Mouse (Mus musculus) liver, postnatal 0 days (tissue): ENCODE data around the gene Hoxb2. TPM values are rescaled to one million over a fixed set of nuclear protein-coding genes. Genes with fewer than 3 reads are reported as not detected.

Source experiments
- ATAC-seq: fragments of 200-750 bp; cut with Nextera tagmentation; 2 replicates; pipeline ENCODE4 v1.8.0; 2017; ENCODE audit warnings: mild to moderate bottlenecking, moderate library complexity
- DNase-seq: peaks from one replicate; pipeline ENCODE4 v3.0.0-alpha.2; 2016
- H3K27ac ChIP-seq: fragments of 300-500 bp; sonication (generic); 2 replicates; pipeline ENCODE4 v1.5.1; 2014; ENCODE audit warnings: antibody characterized with exemption, moderate library complexity, mild to moderate bottlenecking, low read depth
- H3K27me3 ChIP-seq: fragments of 300-500 bp; sonication (generic); 2 replicates; pipeline ENCODE4 v1.6.1; 2014; ENCODE audit warnings: low read length, control low read depth, mixed read lengths; ENCODE audit not compliant: insufficient read depth
- H3K36me3 ChIP-seq: fragments of 300-500 bp; sonication (generic); replicated peaks from 2 replicates; pipeline ENCODE4 v1.6.1; 2014; ENCODE audit warnings: mild to moderate bottlenecking, control low read depth, low read length, moderate library complexity, mixed read lengths; ENCODE audit not compliant: insufficient read depth
- H3K4me1 ChIP-seq: fragments of 300-500 bp; sonication (generic); 2 replicates; pipeline ENCODE4 v1.6.1; 2014; ENCODE audit warnings: antibody characterized with exemption, mild to moderate bottlenecking, control low read depth; ENCODE audit not compliant: insufficient read depth
- H3K4me2 ChIP-seq: fragments of 300-500 bp; sonication (generic); 2 replicates; pipeline ENCODE4 v1.6.1; 2014; ENCODE audit warnings: low read depth, mild to moderate bottlenecking, low read length, moderate library complexity, mixed read lengths
- H3K4me3 ChIP-seq: fragments of 300-500 bp; sonication (generic); 2 replicates; pipeline ENCODE4 v1.5.1; 2014; ENCODE audit warnings: low read depth, low read length
- H3K9ac ChIP-seq: fragments of 300-500 bp; sonication (generic); replicated peaks from 2 replicates; pipeline ENCODE4 v1.6.1; 2014; ENCODE audit warnings: mild to moderate bottlenecking, moderate library complexity
- H3K9me3 ChIP-seq: fragments of 300-500 bp; sonication (generic); 2 replicates; pipeline ENCODE4 v1.6.1; 2016; ENCODE audit warnings: mild to moderate bottlenecking, control low read depth, low read length, mixed read lengths
- CTCF ChIP-seq: sonication (generic); IDR thresholded peaks from 2 replicates; pipeline ENCODE4 v1.5.1; 2016; ENCODE audit warnings: antibody characterized with exemption, low read depth
- EP300 ChIP-seq: IDR thresholded peaks from 2 replicates; pipeline ENCODE4 v1.6.1; 2016; ENCODE audit warnings: antibody characterized with exemption, low read depth, mild to moderate bottlenecking
- WGBS: fragments of 180-500 bp; shearing (Covaris S2); extraction: QIAGEN DNeasy Blood & Tissue Kit; methylation state at CpG from one replicate; pipeline ENCODE4 v1.1.7; 2014; ENCODE audit not compliant: insufficient replicate concordance; 5-methylcytosine and 5-hydroxymethylcytosine counted together
- polyA plus RNA-seq: library from polyadenylated mRNA; unstranded; fragments of >200 nt; fragmentation: Nextera tagmentation; extraction: Ambion mirVana; gene quantifications from 2 replicates; pipeline ENCODE4 v1.2.1, GENCODE M21; 2015

Gene Hoxb2
- polyA plus RNA-seq, 1 experiment from 2014 or later, result 0.67 TPM

DNA sequence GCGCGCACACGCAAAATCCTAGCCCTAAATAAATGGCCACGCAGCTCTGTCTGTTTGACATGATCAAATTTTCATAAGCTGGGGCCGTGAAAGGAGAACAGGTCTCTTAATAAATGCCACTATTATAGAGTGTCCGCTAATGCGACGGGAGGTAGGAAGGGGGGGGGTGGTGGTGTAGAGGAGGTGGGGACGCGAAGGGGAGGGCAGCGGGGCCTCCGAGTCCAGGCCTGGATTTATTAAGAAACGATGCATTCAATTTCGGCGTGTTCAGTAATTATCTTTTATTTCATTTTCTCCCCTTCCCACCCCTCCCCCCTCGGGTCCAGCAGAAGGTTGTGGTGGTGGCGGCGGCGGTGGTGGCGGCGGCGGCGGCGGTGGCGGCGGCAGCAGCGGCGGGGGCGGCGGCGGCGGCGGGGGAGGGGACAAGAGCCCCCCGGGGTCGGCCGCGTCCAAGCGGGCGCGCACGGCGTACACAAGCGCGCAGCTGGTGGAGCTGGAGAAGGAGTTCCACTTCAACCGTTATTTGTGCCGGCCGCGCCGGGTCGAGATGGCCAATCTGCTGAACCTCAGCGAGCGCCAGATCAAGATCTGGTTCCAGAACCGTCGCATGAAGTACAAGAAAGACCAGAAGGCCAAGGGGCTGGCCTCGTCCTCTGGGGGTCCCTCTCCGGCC, 5.0 kb upstream of the Hoxb2 start:
- no peak for TF ChIP-seq EP300
- TF ChIP-seq CTCF, result no peak
- Histone ChIP-seq H3K4me2 (peak overlapping the region; percentile 63), H3K4me1 (no peaks in the 10 kb centered on the region; the same call in 1 of the 2 replicates), H3K9me3 (no peaks in the 10 kb centered on the region), H3K27ac (no peak overlapping the region), H3K4me3 (peak overlapping the region; percentile 31), H3K9ac (peak overlapping the region; percentile 34), H3K36me3 (no peaks in the 10 kb centered on the region), H3K27me3 (peaks cover 88% of the 10 kb centered on the region)
- ATAC-seq, result no peak
- whole genome bisulfite sequencing, result 11% methylated on average over 43 of the region's 56 CpGs
- no peak for DNase-seq

DNA sequence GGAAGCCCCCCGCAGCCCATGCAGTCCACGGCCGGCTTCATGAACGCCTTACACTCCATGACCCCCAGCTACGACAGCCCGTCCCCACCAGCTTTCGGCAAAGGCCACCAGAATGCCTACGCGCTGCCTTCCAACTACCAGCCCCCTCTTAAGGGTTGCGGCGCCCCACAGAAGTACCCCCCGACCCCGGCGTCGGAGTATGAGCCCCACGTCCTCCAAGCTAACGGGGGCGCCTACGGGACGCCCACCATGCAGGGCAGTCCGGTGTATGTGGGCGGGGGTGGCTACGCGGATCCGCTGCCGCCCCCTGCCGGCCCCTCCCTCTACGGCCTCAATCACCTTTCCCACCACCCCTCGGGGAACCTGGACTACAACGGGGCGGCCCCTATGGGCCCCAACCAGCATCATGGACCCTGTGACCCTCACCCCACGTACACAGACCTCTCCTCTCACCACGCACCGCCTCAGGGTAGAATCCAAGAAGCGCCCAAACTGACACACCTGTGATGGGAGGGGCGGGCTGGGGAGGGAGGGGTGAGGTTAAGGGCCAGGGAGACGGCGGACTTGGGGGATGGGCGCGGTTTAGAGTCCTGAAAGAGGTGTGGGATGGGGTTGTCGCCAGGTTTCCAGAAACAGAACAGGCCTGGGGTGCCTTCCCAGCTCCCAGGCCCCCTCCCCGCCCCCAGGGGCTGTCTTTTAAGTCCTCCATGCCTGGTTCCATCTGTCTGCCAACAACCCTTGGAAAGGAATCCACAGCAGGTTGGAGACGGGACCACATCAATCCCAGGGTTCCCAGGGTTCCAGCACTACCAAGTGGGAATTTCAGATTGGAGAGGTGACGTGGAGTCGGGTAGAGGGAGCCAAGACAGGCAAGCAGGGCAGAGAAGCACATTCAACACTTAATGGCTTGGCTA, 4.2 kb upstream of the Hoxb2 start:
- Histone ChIP-seq H3K36me3 (no peaks in the 10 kb centered on the region), H3K9ac (peak overlapping the region; percentile 34), H3K27ac (no peak overlapping the region), H3K4me2 (peak overlapping the region; percentile 63), H3K4me3 (peak overlapping the region; percentile 31), H3K9me3 (no peaks in the 10 kb centered on the region), H3K4me1 (no peaks in the 10 kb centered on the region; the same call in 1 of the 2 replicates), H3K27me3 (peaks cover 89% of the 10 kb centered on the region)
- 17% methylated on average over 41 of the region's 45 CpGs for WGBS
- no peak; the same call in 1 of the 2 replicates for TF ChIP-seq CTCF
- no peak for TF ChIP-seq EP300
- DNase-seq (no peak), ATAC-seq (no peak)

DNA sequence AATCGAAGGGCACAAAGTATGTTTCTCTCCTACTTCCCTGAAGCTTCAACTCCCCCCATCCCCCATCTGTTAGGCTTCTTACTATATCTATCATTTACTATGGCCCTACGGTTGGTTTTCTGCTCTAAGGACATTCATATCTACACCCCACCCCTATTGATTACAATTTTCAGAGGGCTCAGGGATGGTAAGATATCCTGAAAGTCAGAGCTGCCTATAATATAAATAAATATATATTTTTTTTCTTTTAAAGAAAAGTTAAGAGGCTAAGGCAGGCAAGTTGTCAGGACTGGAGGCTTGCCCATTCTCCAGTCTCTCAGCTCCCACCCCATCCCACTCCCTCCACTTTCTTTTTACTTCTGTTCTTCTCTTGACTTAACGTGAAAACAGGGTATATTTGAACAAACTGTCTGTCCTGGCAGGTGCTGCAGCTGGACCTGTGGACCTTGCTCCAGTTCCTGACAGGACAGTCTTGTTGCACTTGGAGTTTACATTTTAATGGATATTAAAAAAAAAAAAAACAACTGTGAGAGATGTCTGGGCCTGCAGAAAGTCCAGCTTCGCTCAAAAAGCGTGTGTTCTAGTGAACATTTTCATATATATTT, 3.3 kb upstream of the Hoxb2 start:
- 57% methylated on average over 5 of the region's 5 CpGs for WGBS
- no peak for ATAC-seq
- no peak overlapping the region for H3K27ac ChIP-seq

DNA sequence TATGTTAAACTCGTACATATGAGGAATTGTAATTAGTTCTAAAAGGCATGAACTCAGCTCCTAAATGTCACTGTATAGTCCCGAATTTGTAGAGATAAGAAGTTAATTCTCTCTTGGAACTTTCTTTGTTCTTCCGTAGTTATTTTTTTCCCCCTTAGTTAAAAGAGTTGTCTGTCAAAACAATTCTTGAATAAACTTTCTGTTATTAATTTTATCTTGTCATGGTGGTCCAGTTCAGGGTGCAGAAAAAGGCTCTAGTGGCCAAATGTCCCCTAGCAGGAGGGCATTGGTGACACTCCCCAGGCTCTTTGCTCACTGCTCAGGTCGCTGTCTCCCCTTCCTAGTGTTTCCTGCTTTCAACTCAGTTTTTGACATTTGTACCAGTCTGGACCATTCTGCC, 2.6 kb upstream of the Hoxb2 start:
- H3K9me3 ChIP-seq, result no peaks in the 10 kb centered on the region
- TF ChIP-seq CTCF (no peak), EP300 (no peak)
- no peaks in the 10 kb centered on the region; the same call in 1 of the 2 replicates for H3K4me1 ChIP-seq
- DNase-seq (no peak), ATAC-seq (no peak)
- no peak overlapping the region for H3K9ac ChIP-seq
- peaks cover 90% of the 10 kb centered on the region for H3K27me3 ChIP-seq
- H3K4me3 ChIP-seq, result no peak overlapping the region
- H3K27ac ChIP-seq, result no peak overlapping the region
- whole genome bisulfite sequencing, result 33% methylated on average over 4 of the region's 4 CpGs
- H3K36me3 ChIP-seq, result no peaks in the 10 kb centered on the region
- H3K4me2 ChIP-seq, result no peak overlapping the region

More for the DNA sequence above, 3.3 kb upstream of the Hoxb2 start:
- peaks cover 90% of the 10 kb centered on the region for H3K27me3 ChIP-seq
- H3K4me1 ChIP-seq, result no peaks in the 10 kb centered on the region; the same call in 1 of the 2 replicates
- H3K36me3 ChIP-seq, result no peaks in the 10 kb centered on the region
- no peak overlapping the region for H3K9ac ChIP-seq
- no peaks in the 10 kb centered on the region for H3K9me3 ChIP-seq
- no peak overlapping the region for H3K4me2 ChIP-seq
- H3K4me3 ChIP-seq, result no peak overlapping the region
- DNase-seq, result no peak
- TF ChIP-seq EP300, result no peak
- TF ChIP-seq CTCF, result no peak

DNA sequence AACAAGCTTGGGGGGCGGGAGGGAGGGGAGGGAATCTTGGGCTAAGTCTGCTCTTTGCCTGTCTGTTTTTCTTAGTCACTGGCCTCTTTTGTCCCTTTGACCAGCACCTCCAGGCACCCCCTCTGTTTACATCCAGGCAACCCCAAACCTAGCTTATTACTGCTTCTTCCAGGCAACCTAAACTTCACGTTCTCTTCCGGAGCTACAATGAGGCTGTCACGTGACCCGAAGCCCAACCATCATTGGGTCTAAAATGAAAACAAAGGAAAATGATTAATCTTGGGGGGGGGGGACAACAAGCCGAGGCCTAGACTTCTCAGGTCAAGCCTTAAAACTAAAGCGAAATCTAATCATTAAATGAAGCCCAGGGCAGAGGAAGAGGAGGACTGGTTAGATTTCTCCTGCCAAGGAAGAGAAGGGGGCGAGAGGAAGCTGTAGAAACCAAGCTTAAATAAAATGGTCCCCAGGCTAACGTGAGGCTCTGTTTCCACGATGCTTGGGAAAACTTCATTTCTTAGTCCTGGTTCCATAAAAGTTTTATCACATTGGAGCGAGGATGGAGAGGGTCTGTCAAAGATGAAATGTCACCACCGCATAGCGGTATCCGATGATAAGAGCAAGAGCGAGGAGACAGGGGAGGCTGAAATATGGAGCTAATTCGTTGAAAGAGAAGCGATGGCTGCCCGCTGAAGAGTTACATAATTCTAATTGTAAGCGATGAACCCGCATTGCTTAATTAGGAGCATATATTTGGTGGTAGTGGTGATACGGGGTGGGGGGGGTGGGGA, 2.0 kb upstream of the Hoxb2 start:
- no peak overlapping the region for H3K9ac ChIP-seq
- WGBS, result 32% methylated on average over 21 of the region's 21 CpGs
- H3K36me3 ChIP-seq, result no peaks in the 10 kb centered on the region
- H3K4me1 ChIP-seq, result no peaks in the 10 kb centered on the region; the same call in 1 of the 2 replicates
- H3K4me2 ChIP-seq, result no peak overlapping the region
- TF ChIP-seq EP300 (no peak), CTCF (no peak)
- ATAC-seq (no peak), DNase-seq (no peak)
- H3K27me3 ChIP-seq, result peaks cover 91% of the 10 kb centered on the region
- no peak overlapping the region for H3K4me3 ChIP-seq
- H3K9me3 ChIP-seq, result no peaks in the 10 kb centered on the region
- H3K27ac ChIP-seq, result no peak overlapping the region
